Mouse (Mus musculus) T-helper 1 cell (primary cell): ENCODE measurements around the gene 1110008P14Rik.

Experiments
- in situ Hi-C: fragments of 300-600 bp; cut with MboI, MseI; formaldehyde crosslinking; loops from one replicate; pipeline ENCODE4 v1.15.1; 2025; ENCODE audit warnings: high pct_unique_total_duplicates

Gene 1110008P14Rik

GRCm38 (mm10) chr2:32342539-32343350 lies 39.0 kb downstream of the 1110008P14Rik start:
- in situ Hi-C loops: no loop called here

DNA sequence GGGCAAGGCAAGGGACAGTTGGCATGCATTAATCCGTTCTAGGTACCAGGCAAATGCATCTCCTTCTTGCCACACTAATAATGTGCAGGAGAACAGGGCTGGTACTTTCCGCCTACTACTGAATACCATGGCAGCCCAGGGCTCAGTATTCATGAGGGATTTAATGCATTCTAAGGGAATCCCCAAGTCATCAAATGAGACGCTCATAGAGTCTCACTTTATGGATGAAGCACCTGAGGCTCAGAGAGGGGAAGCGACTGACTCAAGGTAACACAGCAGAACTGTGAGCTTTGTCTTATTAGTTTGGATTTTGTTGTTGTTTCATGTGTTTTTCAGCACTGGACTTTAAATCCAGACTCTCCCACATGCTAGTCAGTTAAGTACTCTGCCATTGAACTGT lies 39.7 kb downstream of the 1110008P14Rik start:
- in situ Hi-C loops: no loop called here

- in situ Hi-C loops: no loop called here
Observed at GRCm38 (mm10) chr2:32341634-32341939, 40.2 kb downstream of the 1110008P14Rik start.

GRCm38 (mm10) chr2:32340836-32341633 lies 40.7 kb downstream of the 1110008P14Rik start:
- in situ Hi-C loops: no loop called here

GRCm38 (mm10) chr2:32339912-32340642 lies 41.7 kb downstream of the 1110008P14Rik start:
- in situ Hi-C loops: no loop called here

- in situ Hi-C loops: no loop called here
Observed at GRCm38 (mm10) chr2:32335888-32336287, 45.9 kb downstream of the 1110008P14Rik start.

- in situ Hi-C loops: no loop called here
Observed at GRCm38 (mm10) chr2:32332159-32332558, 49.6 kb downstream of the 1110008P14Rik start.

DNA sequence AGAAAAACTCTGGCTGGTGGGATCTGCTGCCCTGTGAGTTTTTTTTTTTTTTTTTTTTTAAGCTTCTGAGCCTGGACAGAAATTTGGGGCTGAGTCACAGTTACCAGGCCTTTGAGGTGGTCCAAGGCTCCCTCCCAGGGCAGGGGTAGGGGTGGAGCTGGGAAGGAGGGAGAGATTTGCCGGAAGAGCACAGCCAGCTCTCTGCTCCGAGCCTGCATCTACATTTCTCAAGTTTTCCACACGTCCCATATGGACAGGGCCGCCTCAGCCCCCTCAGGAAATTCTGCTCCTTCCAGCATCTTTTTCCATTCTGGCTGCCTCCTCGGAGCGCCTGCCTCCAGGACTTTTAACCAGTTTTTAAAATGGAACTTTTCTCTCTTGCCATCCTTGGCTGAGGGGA lies 52.2 kb downstream of the 1110008P14Rik start:
- in situ Hi-C loops: no loop called here

- in situ Hi-C loops: no loop called here
Observed at GRCm38 (mm10) chr2:32328911-32329460, 52.8 kb downstream of the 1110008P14Rik start.

DNA sequence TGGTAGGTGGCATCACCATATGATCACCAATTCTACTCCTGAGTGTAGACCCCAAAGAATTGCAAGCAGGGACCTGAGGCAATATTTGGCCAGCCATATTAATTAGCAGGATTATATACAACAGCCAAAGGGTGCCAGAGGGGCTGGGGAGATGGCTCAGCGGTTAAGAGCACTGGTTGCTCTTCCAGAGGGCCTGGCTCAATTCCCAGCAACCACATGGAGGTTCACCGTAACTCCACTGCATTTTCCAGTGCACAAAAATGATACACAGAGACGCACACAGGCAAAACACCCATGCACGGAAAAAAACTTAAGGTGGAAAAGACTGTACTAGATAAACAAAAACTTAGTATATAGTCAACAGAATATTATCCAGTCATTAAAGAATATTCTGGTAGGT lies 54.5 kb downstream of the 1110008P14Rik start:
- in situ Hi-C loops: no loop called here
